Mouse (Mus musculus): ENCODE results near the gene A930033H14Rik. TPM values are rescaled to one million over a fixed set of nuclear protein-coding genes. Genes with fewer than 3 reads are reported as not detected.

Gene A930033H14Rik
- polyA plus RNA-seq, 1 experiment from 2014 or later, result 0.81 TPM

- Histone ChIP-seq H3K36me3 (peaks cover 17% of the 10 kb centered on the region), H3K9me3 (replicated peaks) (no peaks in the 10 kb centered on the region), H3K4me1 (peaks cover 9% of the 10 kb centered on the region), H3K4me3 (no peak overlapping the region), H3K9ac (no peak overlapping the region), H3K27ac (no peak overlapping the region), H3K4me2 (no peak overlapping the region), H3K27me3 (replicated peaks) (no peaks in the 10 kb centered on the region)
- ATAC-seq, result no peak
- 80% methylated on average over 29 of the region's 29 CpGs for WGBS (ENCODE audit: insufficient replicate concordance)
These were observed 35.6 kb upstream of the A930033H14Rik start for GRCm38 (mm10) chr10:69248261-69249160.

- ATAC-seq, result no peak
- H3K27ac ChIP-seq, result no peak overlapping the region
- H3K9ac ChIP-seq, result no peak overlapping the region
These were observed 34.6 kb upstream of the A930033H14Rik start for GRCm38 (mm10) chr10:69247311-69248033.

GRCm38 (mm10) chr10:69246762-69247161, 33.9 kb upstream of the A930033H14Rik start:
- peaks cover 17% of the 10 kb centered on the region for H3K36me3 ChIP-seq
- no peak overlapping the region for H3K4me2 ChIP-seq
- H3K4me3 ChIP-seq, result no peak overlapping the region
- no peak for ATAC-seq
- H3K9me3 ChIP-seq (replicated peaks), result no peaks in the 10 kb centered on the region
- H3K27ac ChIP-seq, result no peak overlapping the region
- no peak overlapping the region for H3K9ac ChIP-seq
- H3K4me1 ChIP-seq, result no peaks in the 10 kb centered on the region
- 17% methylated on average over 3 of the region's 3 CpGs for WGBS (ENCODE audit: insufficient replicate concordance)
- H3K27me3 ChIP-seq (replicated peaks), result no peaks in the 10 kb centered on the region

More at GRCm38 (mm10) chr10:69247311-69248033, 34.6 kb upstream of the A930033H14Rik start:
- peaks cover 17% of the 10 kb centered on the region for H3K36me3 ChIP-seq
- no peaks in the 10 kb centered on the region for H3K9me3 ChIP-seq (replicated peaks)
- peaks cover 5% of the 10 kb centered on the region for H3K4me1 ChIP-seq
- H3K4me2 ChIP-seq, result no peak overlapping the region
- 73% methylated on average over 7 of the region's 7 CpGs for WGBS (ENCODE audit: insufficient replicate concordance)
- no peak overlapping the region for H3K4me3 ChIP-seq
- no peaks in the 10 kb centered on the region for H3K27me3 ChIP-seq (replicated peaks)

GRCm38 (mm10) chr10:69245906-69246668, 33.2 kb upstream of the A930033H14Rik start:
- H3K27me3 ChIP-seq (replicated peaks), result no peaks in the 10 kb centered on the region
- no peak overlapping the region for H3K4me2 ChIP-seq
- no peaks in the 10 kb centered on the region for H3K9me3 ChIP-seq (replicated peaks)
- peaks cover 15% of the 10 kb centered on the region for H3K36me3 ChIP-seq
- H3K4me3 ChIP-seq, result no peak overlapping the region
- no peak for ATAC-seq
- H3K9ac ChIP-seq, result no peak overlapping the region
- no peaks in the 10 kb centered on the region for H3K4me1 ChIP-seq
- no peak overlapping the region for H3K27ac ChIP-seq
- WGBS (ENCODE audit: insufficient replicate concordance), result 73% methylated on average over 10 of the region's 10 CpGs

- peaks cover 15% of the 10 kb centered on the region for H3K36me3 ChIP-seq
- no peaks in the 10 kb centered on the region for H3K4me1 ChIP-seq
- no peak overlapping the region for H3K4me3 ChIP-seq
- no peaks in the 10 kb centered on the region for H3K9me3 ChIP-seq (replicated peaks)
- H3K27me3 ChIP-seq (replicated peaks), result no peaks in the 10 kb centered on the region
- no peak overlapping the region for H3K4me2 ChIP-seq
- no peak overlapping the region for H3K9ac ChIP-seq
- no peak for ATAC-seq
- no peak overlapping the region for H3K27ac ChIP-seq
- 62% methylated on average over 4 of the region's 4 CpGs for WGBS (ENCODE audit: insufficient replicate concordance)
These were observed 32.3 kb upstream of the A930033H14Rik start for GRCm38 (mm10) chr10:69245151-69245550.

GRCm38 (mm10) chr10:69240530-69240929, 27.6 kb upstream of the A930033H14Rik start:
- no peak overlapping the region for H3K4me3 ChIP-seq
- no peak overlapping the region for H3K27ac ChIP-seq
- 70% methylated on average over 2 of the region's 2 CpGs for WGBS (ENCODE audit: insufficient replicate concordance)
- peaks cover 5% of the 10 kb centered on the region; the same call in 1 of the 2 replicates for H3K9me3 ChIP-seq (replicated peaks)
- H3K9ac ChIP-seq, result no peak overlapping the region
- H3K4me2 ChIP-seq, result no peak overlapping the region
- ATAC-seq, result no peak
- no peaks in the 10 kb centered on the region for H3K27me3 ChIP-seq (replicated peaks)
- H3K4me1 ChIP-seq, result no peaks in the 10 kb centered on the region
- H3K36me3 ChIP-seq, result peaks cover 2% of the 10 kb centered on the region; the same call in 1 of the 2 replicates

- Histone ChIP-seq H3K36me3 (peaks cover 2% of the 10 kb centered on the region; the same call in 1 of the 2 replicates), H3K9ac (no peak overlapping the region), H3K4me3 (no peak overlapping the region), H3K4me2 (no peak overlapping the region), H3K9me3 (replicated peaks) (peaks cover 5% of the 10 kb centered on the region; the same call in 1 of the 2 replicates), H3K27me3 (replicated peaks) (no peaks in the 10 kb centered on the region), H3K4me1 (no peaks in the 10 kb centered on the region), H3K27ac (no peak overlapping the region)
- ATAC-seq, result no peak
- 59% methylated on average over 6 of the region's 6 CpGs for WGBS (ENCODE audit: insufficient replicate concordance)
These were observed 25.4 kb upstream of the A930033H14Rik start for GRCm38 (mm10) chr10:69238311-69238710.

- no peak for ATAC-seq
These were observed 24.9 kb upstream of the A930033H14Rik start for GRCm38 (mm10) chr10:69237781-69238180.

GRCm38 (mm10) chr10:69237185-69237584, 24.3 kb upstream of the A930033H14Rik start:
- no peaks in the 10 kb centered on the region for H3K4me1 ChIP-seq
- peak; percentile 47; the same call in 1 of the 2 replicates for ATAC-seq
- no peak overlapping the region for H3K4me2 ChIP-seq
- no peak overlapping the region for H3K4me3 ChIP-seq
- H3K36me3 ChIP-seq, result peaks cover 2% of the 10 kb centered on the region; the same call in 1 of the 2 replicates
- 64% methylated on average over 3 of the region's 3 CpGs for WGBS (ENCODE audit: insufficient replicate concordance)
- no peak overlapping the region for H3K27ac ChIP-seq
- peaks cover 5% of the 10 kb centered on the region; the same call in 1 of the 2 replicates for H3K9me3 ChIP-seq (replicated peaks)
- no peak overlapping the region for H3K9ac ChIP-seq
- H3K27me3 ChIP-seq (replicated peaks), result no peaks in the 10 kb centered on the region

More at GRCm38 (mm10) chr10:69237781-69238180, 24.9 kb upstream of the A930033H14Rik start:
- Histone ChIP-seq H3K27me3 (replicated peaks) (no peaks in the 10 kb centered on the region), H3K27ac (no peak overlapping the region), H3K9ac (no peak overlapping the region), H3K4me1 (no peaks in the 10 kb centered on the region), H3K9me3 (replicated peaks) (peaks cover 5% of the 10 kb centered on the region; the same call in 1 of the 2 replicates), H3K4me2 (no peak overlapping the region), H3K4me3 (no peak overlapping the region), H3K36me3 (peaks cover 2% of the 10 kb centered on the region; the same call in 1 of the 2 replicates)
- 73% methylated on average over 9 of the region's 9 CpGs for WGBS (ENCODE audit: insufficient replicate concordance)

GRCm38 (mm10) chr10:69225951-69226350, 13.1 kb upstream of the A930033H14Rik start:
- no peak overlapping the region for H3K27ac ChIP-seq
- no peaks in the 10 kb centered on the region for H3K27me3 ChIP-seq (replicated peaks)
- H3K9ac ChIP-seq, result no peak overlapping the region
- no peak for ATAC-seq
- no peak overlapping the region for H3K4me3 ChIP-seq
- no peaks in the 10 kb centered on the region for H3K9me3 ChIP-seq (replicated peaks)
- H3K4me1 ChIP-seq, result peaks cover 12% of the 10 kb centered on the region
- H3K4me2 ChIP-seq, result no peak overlapping the region
- 72% methylated on average over 8 of the region's 8 CpGs for WGBS (ENCODE audit: insufficient replicate concordance)
- H3K36me3 ChIP-seq, result 0 out of 2 replicates have a peak, but pooled peaks cover 9% of the 10 kb centered on the region

- H3K4me2 ChIP-seq, result no peak overlapping the region
- H3K9ac ChIP-seq, result no peak overlapping the region
- H3K4me3 ChIP-seq, result no peak overlapping the region
- peaks cover 12% of the 10 kb centered on the region for H3K4me1 ChIP-seq
- no peak overlapping the region for H3K27ac ChIP-seq
- no peaks in the 10 kb centered on the region for H3K27me3 ChIP-seq (replicated peaks)
- ATAC-seq, result no peak
- 67% methylated on average over 5 of the region's 5 CpGs for whole genome bisulfite sequencing (ENCODE audit: insufficient replicate concordance)
- H3K36me3 ChIP-seq, result 0 out of 2 replicates have a peak, but pooled peaks cover 9% of the 10 kb centered on the region
- no peaks in the 10 kb centered on the region for H3K9me3 ChIP-seq (replicated peaks)
These were observed 12.6 kb upstream of the A930033H14Rik start for GRCm38 (mm10) chr10:69225471-69225870.

Measured in liver, embryonic 12.5 days (tissue).